Mouse (Mus musculus): ENCODE data around the gene Amacr. TPM values are rescaled to one million over a fixed set of nuclear protein-coding genes. Genes with fewer than 3 reads are reported as not detected.

Amacr gene
- polyA plus RNA-seq, 1 experiment = 2.2 TPM

DNA sequence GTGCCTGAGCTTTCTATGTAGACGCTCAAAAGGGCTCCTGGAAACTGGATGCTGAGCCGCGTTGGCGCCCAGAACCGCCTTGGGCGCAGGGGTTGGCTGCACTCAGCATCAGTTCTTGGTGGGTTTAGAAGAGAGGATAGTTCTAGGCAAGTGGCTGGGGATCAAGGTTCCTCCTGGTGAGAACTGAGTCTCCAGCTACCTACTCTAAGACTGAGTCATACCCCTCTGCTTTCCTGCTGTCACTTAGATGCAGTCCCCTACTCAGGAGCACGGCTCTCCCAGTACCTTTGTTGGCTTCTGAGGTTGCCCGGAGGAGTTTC lies 55.8 kb downstream of the Amacr start:
- no peak overlapping the region for H3K27ac ChIP-seq (ENCODE audit: insufficient read depth, low read length)
- TF ChIP-seq POLR2A (IDR thresholded peaks at IDR 0.05; ENCODE audit: low read depth, low read length) (no peak), CTCF (IDR thresholded peaks at IDR 0.05; ENCODE audit: extremely low read depth, insufficient read depth, insufficient read length, insufficient replicate concordance) (no peak)
- H3K36me3 ChIP-seq (ENCODE audit: control insufficient read depth, insufficient read depth, low read length) = no peaks in the 10 kb centered on the region
- DNase-seq (ENCODE audit: low read depth in 1 of 2, low spot score in 2 of 2) = no peak
- no peaks in the 10 kb centered on the region for H3K4me1 ChIP-seq (ENCODE audit: control insufficient read depth, insufficient read depth, insufficient read length)
- H3K4me3 ChIP-seq (ENCODE audit: extremely low read depth, insufficient read depth, insufficient read length) = no peak overlapping the region
- 10% methylated on average over 8 of the region's 8 CpGs for WGBS
- H3K27me3 ChIP-seq (ENCODE audit: control insufficient read depth, insufficient read depth, low read length) = peaks cover 1% of the 10 kb centered on the region; the same call in 1 of the 2 replicates

DNA sequence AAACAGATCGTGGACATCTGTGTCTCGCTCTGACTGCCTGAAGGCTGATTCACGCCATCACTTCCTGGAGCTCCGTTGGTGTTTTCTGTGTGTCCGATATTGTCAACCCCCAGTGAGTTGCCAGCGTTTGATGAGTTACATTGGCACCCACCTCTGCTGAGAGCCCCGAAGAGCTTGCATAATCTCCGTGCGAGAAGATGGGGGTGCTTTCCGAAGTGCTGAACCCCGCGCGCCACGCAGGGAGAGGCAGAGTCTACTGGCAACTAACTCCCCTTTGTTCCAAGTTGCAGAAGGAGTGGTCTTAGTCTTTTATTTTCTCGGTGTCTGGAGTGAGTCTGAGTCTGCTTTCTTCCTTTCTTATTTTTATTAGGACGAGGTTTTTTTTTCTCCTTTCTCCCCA lies 56.2 kb downstream of the Amacr start, which contains the start of gene Rxfp3:
Gene Rxfp3, minus strand, starts transcription at position 281 of the 400 bp plus-strand sequence.
- Histone ChIP-seq H3K4me3 (ENCODE audit: extremely low read depth, insufficient read depth, insufficient read length) (no peak within 1 kb of the TSS), H3K27me3 (ENCODE audit: control insufficient read depth, insufficient read depth, low read length) (peaks cover 1% of the 10 kb centered on the region; the same call in 1 of the 2 replicates), H3K27ac (ENCODE audit: insufficient read depth, low read length) (no peak within 1 kb of the TSS), H3K36me3 (ENCODE audit: control insufficient read depth, insufficient read depth, low read length) (no peaks in the 10 kb centered on the region), H3K4me1 (ENCODE audit: control insufficient read depth, insufficient read depth, insufficient read length) (no peaks in the 10 kb centered on the region)
- TF ChIP-seq POLR2A (IDR thresholded peaks at IDR 0.05; ENCODE audit: low read depth, low read length) = no peak
- DNase-seq (ENCODE audit: low read depth in 1 of 2, low spot score in 2 of 2) = no peak
- WGBS = 5% methylated on average over 16 of the region's 16 CpGs

DNA sequence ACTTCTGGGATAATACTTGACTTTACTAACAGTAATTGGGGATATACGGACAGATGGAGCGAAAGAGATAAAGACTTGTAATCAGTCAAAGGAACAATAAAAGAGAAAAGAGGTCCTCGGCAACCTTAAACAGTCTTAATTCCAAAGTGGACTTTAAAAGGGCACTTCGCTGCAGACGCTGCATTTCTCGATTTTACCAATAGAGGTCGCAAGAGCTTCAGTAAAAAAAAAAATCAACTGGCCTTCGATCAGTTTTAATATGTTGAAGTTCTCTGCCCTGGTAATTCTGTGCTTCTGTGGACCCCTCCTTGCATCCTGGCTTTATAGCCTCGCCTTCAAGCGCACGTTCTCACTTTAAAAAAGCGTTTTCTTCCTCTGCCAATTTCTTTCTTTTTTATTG lies 56.9 kb downstream of the Amacr start:
- no peak for DNase-seq (ENCODE audit: low read depth in 1 of 2, low spot score in 2 of 2)
- H3K27ac ChIP-seq (ENCODE audit: insufficient read depth, low read length) = no peak overlapping the region
- TF ChIP-seq CTCF (IDR thresholded peaks at IDR 0.05; ENCODE audit: extremely low read depth, insufficient read depth, insufficient read length, insufficient replicate concordance) (peak; percentile 5; the same call in 1 of the 2 replicates), POLR2A (IDR thresholded peaks at IDR 0.05; ENCODE audit: low read depth, low read length) (no peak)
- H3K4me1 ChIP-seq (ENCODE audit: control insufficient read depth, insufficient read depth, insufficient read length) = no peaks in the 10 kb centered on the region
- no peak overlapping the region for H3K4me3 ChIP-seq (ENCODE audit: extremely low read depth, insufficient read depth, insufficient read length)
- no peaks in the 10 kb centered on the region for H3K36me3 ChIP-seq (ENCODE audit: control insufficient read depth, insufficient read depth, low read length)
- WGBS = 4% methylated on average over 12 of the region's 12 CpGs
- H3K27me3 ChIP-seq (ENCODE audit: control insufficient read depth, insufficient read depth, low read length) = peaks cover 1% of the 10 kb centered on the region; the same call in 1 of the 2 replicates

DNA sequence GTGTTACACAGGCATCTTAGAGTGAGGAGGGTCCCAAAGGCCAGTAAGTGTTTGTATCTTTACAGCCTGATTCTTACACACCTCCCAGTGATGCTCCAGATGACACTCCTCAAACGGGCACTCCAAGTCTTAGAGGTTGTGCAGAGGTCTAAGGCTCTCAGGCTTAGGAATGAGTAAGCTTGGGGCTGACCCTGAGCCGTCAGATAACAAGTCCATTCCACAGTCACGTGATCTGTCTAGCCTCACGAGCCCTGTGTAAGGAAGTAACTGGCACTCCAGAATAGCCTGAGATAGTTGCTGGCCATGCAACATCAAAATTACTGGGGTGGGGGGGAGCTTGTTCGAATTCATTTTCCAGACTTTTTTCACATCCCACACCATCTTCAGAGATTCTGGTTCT lies 58.5 kb downstream of the Amacr start:
- WGBS = 68% methylated on average over 5 of the region's 5 CpGs

DNA sequence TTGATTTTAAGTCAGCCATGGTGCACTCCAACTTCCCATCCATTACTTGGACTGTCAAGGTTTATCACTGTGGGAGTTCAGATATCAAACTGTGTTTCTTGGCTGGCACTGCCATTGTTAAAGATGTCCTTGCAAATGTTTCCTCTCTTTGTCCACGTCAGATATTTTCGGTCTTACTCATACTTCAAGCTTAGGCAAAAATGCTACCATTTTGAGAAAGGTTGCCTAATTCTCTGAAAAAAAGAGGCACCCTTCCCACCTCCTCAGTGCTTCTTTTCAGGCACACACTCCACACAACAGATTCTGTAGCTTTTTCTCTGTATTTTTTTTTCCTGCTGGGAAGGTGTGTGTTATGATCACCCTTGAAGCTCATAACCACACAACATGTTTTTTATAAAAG lies 59.7 kb downstream of the Amacr start:
- no peak for TF ChIP-seq POLR2A (IDR thresholded peaks at IDR 0.05; ENCODE audit: low read depth, low read length)
- no peak for TF ChIP-seq CTCF (IDR thresholded peaks at IDR 0.05; ENCODE audit: extremely low read depth, insufficient read depth, insufficient read length, insufficient replicate concordance)
- DNase-seq (ENCODE audit: low read depth in 1 of 2, low spot score in 2 of 2) = no peak
- no peaks in the 10 kb centered on the region for H3K4me1 ChIP-seq (ENCODE audit: control insufficient read depth, insufficient read depth, insufficient read length)
- H3K4me3 ChIP-seq (ENCODE audit: extremely low read depth, insufficient read depth, insufficient read length) = no peak overlapping the region
- WGBS = 87% methylated on average over 2 of the region's 2 CpGs
- H3K36me3 ChIP-seq (ENCODE audit: control insufficient read depth, insufficient read depth, low read length) = no peaks in the 10 kb centered on the region
- peaks cover 1% of the 10 kb centered on the region; the same call in 1 of the 2 replicates for H3K27me3 ChIP-seq (ENCODE audit: control insufficient read depth, insufficient read depth, low read length)
- H3K27ac ChIP-seq (ENCODE audit: insufficient read depth, low read length) = no peak overlapping the region

More for the DNA sequence above, 58.5 kb downstream of the Amacr start:
- no peak for DNase-seq (ENCODE audit: low read depth in 1 of 2, low spot score in 2 of 2)
- Histone ChIP-seq H3K36me3 (ENCODE audit: control insufficient read depth, insufficient read depth, low read length) (no peaks in the 10 kb centered on the region), H3K27ac (ENCODE audit: insufficient read depth, low read length) (no peak overlapping the region), H3K4me3 (ENCODE audit: extremely low read depth, insufficient read depth, insufficient read length) (no peak overlapping the region), H3K27me3 (ENCODE audit: control insufficient read depth, insufficient read depth, low read length) (peaks cover 1% of the 10 kb centered on the region; the same call in 1 of the 2 replicates), H3K4me1 (ENCODE audit: control insufficient read depth, insufficient read depth, insufficient read length) (no peaks in the 10 kb centered on the region)
- TF ChIP-seq POLR2A (IDR thresholded peaks at IDR 0.05; ENCODE audit: low read depth, low read length) (no peak), CTCF (IDR thresholded peaks at IDR 0.05; ENCODE audit: extremely low read depth, insufficient read depth, insufficient read length, insufficient replicate concordance) (no peak)

DNA sequence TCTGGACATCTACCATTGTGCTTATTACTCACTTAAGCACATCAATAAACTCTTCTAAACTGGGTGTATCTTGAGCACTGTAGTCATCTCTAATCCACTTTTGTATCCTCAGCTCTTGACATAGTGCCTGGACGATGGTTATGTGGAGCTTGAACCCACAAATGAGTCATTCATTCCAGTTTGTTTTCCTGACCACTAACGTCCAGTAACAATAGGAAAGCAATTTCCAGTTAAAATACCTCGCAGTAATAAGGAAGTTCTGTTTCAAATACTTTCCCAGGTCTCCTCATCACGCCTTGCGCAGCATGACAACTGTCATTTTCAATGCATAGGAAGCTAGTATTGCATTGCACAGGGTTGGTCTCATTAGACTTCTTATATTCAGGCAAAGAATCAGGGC lies 61.3 kb downstream of the Amacr start:
- Histone ChIP-seq H3K27me3 (ENCODE audit: control insufficient read depth, insufficient read depth, low read length) (peaks cover 1% of the 10 kb centered on the region; the same call in 1 of the 2 replicates), H3K27ac (ENCODE audit: insufficient read depth, low read length) (no peak overlapping the region), H3K4me3 (ENCODE audit: extremely low read depth, insufficient read depth, insufficient read length) (no peak overlapping the region), H3K4me1 (ENCODE audit: control insufficient read depth, insufficient read depth, insufficient read length) (no peaks in the 10 kb centered on the region), H3K36me3 (ENCODE audit: control insufficient read depth, insufficient read depth, low read length) (no peaks in the 10 kb centered on the region)
- DNase-seq (ENCODE audit: low read depth in 1 of 2, low spot score in 2 of 2) = no peak
- TF ChIP-seq POLR2A (IDR thresholded peaks at IDR 0.05; ENCODE audit: low read depth, low read length) (no peak), CTCF (IDR thresholded peaks at IDR 0.05; ENCODE audit: extremely low read depth, insufficient read depth, insufficient read length, insufficient replicate concordance) (no peak)
- 61% methylated on average over 5 of the region's 5 CpGs for WGBS

Other genes starting within 250 kb of the Amacr start
- not detected in 2 replicates for gene C1qtnf3, start 29.4 kb upstream of the Amacr start, polyA plus RNA-seq (2012; rRNA removed)
- gene Slc45a2, start 19.0 kb downstream of the Amacr start, polyA plus RNA-seq (2012; rRNA removed) = 0.06 and 0.37 TPM in 2 replicates
- not detected in 2 replicates for gene Rxfp3, start 56.2 kb downstream of the Amacr start, polyA plus RNA-seq (2012; rRNA removed)
- gene Adamts12, start 83.0 kb downstream of the Amacr start, polyA plus RNA-seq (2012; rRNA removed) = 0.15 and 0.16 TPM in 2 replicates